Mouse (Mus musculus): Measurements from ENCODE around the gene A530032D15Rik.
"Not testable (repeated sequence)": the region's sequence is repeated elsewhere in the genome, so short reads cannot be mapped to it uniquely, and the experiment has no call there.

Gene A530032D15Rik

DNA sequence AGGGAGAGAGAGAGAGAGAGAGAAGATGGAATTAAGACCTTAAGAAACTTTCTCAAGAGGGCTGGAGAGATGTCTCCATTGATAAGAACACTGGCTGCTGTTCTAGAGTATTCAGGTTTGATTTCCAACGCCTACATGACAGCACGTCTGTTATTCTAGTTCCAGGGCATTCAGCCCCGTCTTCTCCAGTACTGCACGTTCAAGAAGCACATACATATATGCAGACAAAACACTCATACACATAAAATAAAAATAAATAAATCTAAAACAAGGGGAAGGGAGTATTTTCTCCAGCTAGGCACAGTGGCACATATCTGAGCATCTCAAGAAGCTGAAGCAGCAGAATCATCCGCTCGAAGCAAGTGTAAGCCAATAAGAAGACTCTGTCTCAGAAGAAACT, 73.9 kb downstream of the A530032D15Rik start:
- DNase-seq (ENCODE audit: low read depth, low spot score): not testable (repeated sequence)

DNA sequence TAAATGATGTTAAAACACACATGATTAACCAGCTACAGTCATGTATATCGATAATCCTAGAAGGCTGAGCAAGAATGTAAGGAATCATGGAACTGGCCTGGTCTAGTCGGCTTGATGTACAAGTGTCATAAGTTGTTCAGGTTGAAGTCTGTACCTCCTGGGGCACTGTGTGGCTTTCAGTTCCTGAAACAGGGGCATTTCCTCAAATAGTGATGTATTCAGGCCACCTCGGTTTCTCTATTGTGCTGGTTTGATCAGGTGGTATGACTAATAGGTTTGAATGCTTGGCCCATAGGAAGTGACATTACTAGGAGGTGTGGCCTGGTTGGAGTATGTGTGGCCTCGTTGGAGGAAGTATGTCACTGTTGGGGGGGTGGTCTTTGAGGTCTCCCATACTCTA, 75.3 kb downstream of the A530032D15Rik start:
- not testable (repeated sequence) for DNase-seq (ENCODE audit: low read depth, low spot score)

- not testable (repeated sequence) for DNase-seq (ENCODE audit: low read depth, low spot score)
Measured at GRCm38 (mm10) chr1:85033616-85034015, 76.0 kb downstream of the A530032D15Rik start.

Data from 3T3-L1 (cell line).